Mouse (Mus musculus) neutrophil, adult 5-6 weeks (primary cell): ENCODE measurements around the gene Nudt6. TPM values are rescaled to one million over a fixed set of nuclear protein-coding genes. Genes with fewer than 3 reads are reported as not detected.

Experiments used
- ATAC-seq: fragments of 151-379, 151-347 bp; 2 replicates; pipeline ENCODE4 v1.8.0; 2017; ENCODE audit warnings: mild to moderate bottlenecking, moderate TSS enrichment; ENCODE audit not compliant: insufficient number of reproducible peaks, poor library complexity, low FRiP score, severe bottlenecking; ENCODE audit errors: extremely low read depth
- total RNA-seq: library from RNA; stranded (forward); fragments of 200-1000 nt; gene quantifications from 2 replicates; pipeline ENCODE4 v1.2.3, GENCODE M21; 2017

Gene Nudt6
- 13.1 and 14.4 TPM in 2 replicates for total RNA-seq

GRCm38 (mm10) chr3:37420072-37420471, at the start of gene Nudt6:
Gene Nudt6, minus strand, starts transcription at chr3:37420211.
- ATAC-seq = peak; percentile 51

GRCm38 (mm10) chr3:37469353-37469752, 49.3 kb upstream of the Nudt6 start:
- ATAC-seq = no peak

GRCm38 (mm10) chr3:37468170-37468569, 48.2 kb upstream of the Nudt6 start:
- no peak for ATAC-seq

- ATAC-seq = no peak
These were observed 36.0 kb upstream of the Nudt6 start for GRCm38 (mm10) chr3:37455992-37456391.

GRCm38 (mm10) chr3:37443409-37443808, 23.4 kb upstream of the Nudt6 start:
- no peak for ATAC-seq

- no peak for ATAC-seq
These were observed 19.8 kb upstream of the Nudt6 start for GRCm38 (mm10) chr3:37439770-37440169.

GRCm38 (mm10) chr3:37430359-37430758, 10.3 kb upstream of the Nudt6 start:
- ATAC-seq = no peak

GRCm38 (mm10) chr3:37426069-37426468, 6.1 kb upstream of the Nudt6 start:
- ATAC-seq = no peak

GRCm38 (mm10) chr3:37421179-37421578, 1.2 kb upstream of the Nudt6 start:
- no peak for ATAC-seq

- no peak for ATAC-seq
These were observed 630 bp upstream of the Nudt6 start for GRCm38 (mm10) chr3:37420641-37421040.

- peak; percentile 84 for ATAC-seq
These were observed 486 bp downstream of the Nudt6 start, which contains the start of gene Spata5 for GRCm38 (mm10) chr3:37419458-37419991. Gene Spata5, plus strand, starts transcription at chr3:37419896.

- peak; percentile 16; the same call in 1 of the 2 replicates for ATAC-seq
These were observed 1.0 kb downstream of the Nudt6 start for GRCm38 (mm10) chr3:37418961-37419457.

GRCm38 (mm10) chr3:37418341-37418740, 1.7 kb downstream of the Nudt6 start:
- ATAC-seq = no peak

GRCm38 (mm10) chr3:37414413-37414960, 5.5 kb downstream of the Nudt6 start:
- peak; percentile 49; the same call in 1 of the 2 replicates for ATAC-seq

GRCm38 (mm10) chr3:37413446-37413845, 6.6 kb downstream of the Nudt6 start:
- no peak for ATAC-seq

GRCm38 (mm10) chr3:37407598-37407997, 12.4 kb downstream of the Nudt6 start:
- no peak for ATAC-seq

- no peak for ATAC-seq
These were observed 18.0 kb downstream of the Nudt6 start for GRCm38 (mm10) chr3:37401729-37402610.

GRCm38 (mm10) chr3:37398661-37399395, 21.2 kb downstream of the Nudt6 start:
- ATAC-seq = no peak

- ATAC-seq = no peak
These were observed 22.4 kb downstream of the Nudt6 start for GRCm38 (mm10) chr3:37397646-37398045.
